Mouse (Mus musculus) embryonic facial prominence, embryonic 12.5 days (tissue): ENCODE measurements at regions not wholly inside any gene's neighbourhood (a gene's known extent, or its start where the extent isn't known, plus 50 kb on each side); places are given as distances from the start of the nearest gene placed in this dataset.
A peak's percentile ranks its signal among the peaks of the same experiment; 100 is the strongest.

Experiments used
- ATAC-seq: fragments of 200-750 bp; cut with Nextera tagmentation; 2 replicates; pipeline ENCODE4 v1.8.0; 2017; ENCODE audit not compliant: insufficient number of reproducible peaks, insufficient read depth, low FRiP score, low TSS enrichment
- H3K27ac ChIP-seq: fragments of 300-500 bp; sonication (generic); 2 replicates; pipeline ENCODE4 v1.5.1; 2016; ENCODE audit warnings: mild to moderate bottlenecking
- H3K27me3 ChIP-seq: fragments of 300-500 bp; sonication (generic); 2 replicates; pipeline ENCODE4 v1.6.1; 2016; ENCODE audit warnings: mild to moderate bottlenecking, moderate library complexity
- H3K36me3 ChIP-seq: fragments of 300-500 bp; sonication (generic); 2 replicates; pipeline ENCODE4 v1.6.1; 2016; ENCODE audit warnings: mild to moderate bottlenecking
- H3K4me1 ChIP-seq: fragments of 300-500 bp; sonication (generic); 2 replicates; pipeline ENCODE4 v1.6.1; 2016
- H3K4me2 ChIP-seq: fragments of 300-500 bp; sonication (generic); replicated peaks from 2 replicates; pipeline ENCODE4 v1.6.1; 2016; ENCODE audit warnings: mild to moderate bottlenecking, moderate library complexity
- H3K4me3 ChIP-seq: fragments of 300-500 bp; sonication (generic); 2 replicates; pipeline ENCODE4 v1.5.1; 2016; ENCODE audit warnings: mild to moderate bottlenecking
- H3K9ac ChIP-seq: fragments of 300-500 bp; sonication (generic); 2 replicates; pipeline ENCODE4 v1.6.1; 2016; ENCODE audit warnings: mild to moderate bottlenecking, moderate library complexity
- H3K9me3 ChIP-seq: fragments of 300-500 bp; sonication (generic); 2 replicates; pipeline ENCODE4 v1.6.1; 2016; ENCODE audit warnings: mild to moderate bottlenecking, moderate library complexity
- WGBS: fragments of 180-500 bp; shearing (Covaris S2); methylation state at CpG from one replicate; pipeline ENCODE4 v1.1.7; 2016; 5-methylcytosine and 5-hydroxymethylcytosine counted together

DNA sequence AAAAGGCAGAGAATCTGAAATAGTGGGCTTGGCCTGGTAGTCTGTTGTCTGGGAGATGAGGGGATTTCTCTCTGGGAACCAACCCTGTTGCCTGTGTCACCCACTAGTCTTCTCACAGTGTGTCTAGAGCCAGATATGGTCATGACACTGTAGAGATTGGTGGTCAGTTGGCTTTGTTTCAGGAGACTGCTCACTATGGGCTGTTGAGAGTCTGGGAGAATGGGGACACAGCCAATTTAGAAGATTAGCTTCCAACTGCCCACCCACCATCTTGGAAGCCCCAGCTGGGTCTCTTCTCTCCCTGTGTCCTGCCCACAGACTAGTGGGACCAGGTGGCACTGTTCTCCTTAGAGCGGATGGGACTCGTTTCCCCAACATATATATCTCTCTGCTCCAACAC lies 320.4 kb downstream of the Fgf9 start:
- H3K9ac ChIP-seq = no peak overlapping the region
- no peaks in the 10 kb centered on the region for H3K27me3 ChIP-seq
- H3K4me1 ChIP-seq = 0 out of 2 replicates have a peak, but pooled peaks cover 9% of the 10 kb centered on the region
- no peak for ATAC-seq
- H3K36me3 ChIP-seq = no peaks in the 10 kb centered on the region
- H3K4me2 ChIP-seq = no peak overlapping the region
- H3K9me3 ChIP-seq = no peaks in the 10 kb centered on the region
- no peak overlapping the region for H3K4me3 ChIP-seq
- no peak overlapping the region for H3K27ac ChIP-seq
- WGBS = 84% methylated on average over 2 of the region's 2 CpGs

GRCm38 (mm10) chr14:58387348-58388000 lies 317.1 kb downstream of the Fgf9 start:
- Histone ChIP-seq H3K4me1 (0 out of 2 replicates have a peak, but pooled peaks cover 9% of the 10 kb centered on the region), H3K27ac (no peak overlapping the region), H3K4me3 (no peak overlapping the region), H3K4me2 (no peak overlapping the region), H3K9ac (no peak overlapping the region), H3K36me3 (no peaks in the 10 kb centered on the region), H3K9me3 (no peaks in the 10 kb centered on the region), H3K27me3 (no peaks in the 10 kb centered on the region)
- ATAC-seq = no peak
- 78% methylated on average over 9 of the region's 9 CpGs for WGBS

GRCm38 (mm10) chr14:58375056-58375455 lies 304.7 kb downstream of the Fgf9 start:
- Histone ChIP-seq H3K4me2 (no peak overlapping the region), H3K4me1 (no peaks in the 10 kb centered on the region), H3K9ac (no peak overlapping the region), H3K36me3 (no peaks in the 10 kb centered on the region), H3K9me3 (0 out of 2 replicates have a peak, but pooled peaks cover 4% of the 10 kb centered on the region), H3K27me3 (no peaks in the 10 kb centered on the region), H3K4me3 (no peak overlapping the region), H3K27ac (no peak overlapping the region)
- no peak for ATAC-seq

DNA sequence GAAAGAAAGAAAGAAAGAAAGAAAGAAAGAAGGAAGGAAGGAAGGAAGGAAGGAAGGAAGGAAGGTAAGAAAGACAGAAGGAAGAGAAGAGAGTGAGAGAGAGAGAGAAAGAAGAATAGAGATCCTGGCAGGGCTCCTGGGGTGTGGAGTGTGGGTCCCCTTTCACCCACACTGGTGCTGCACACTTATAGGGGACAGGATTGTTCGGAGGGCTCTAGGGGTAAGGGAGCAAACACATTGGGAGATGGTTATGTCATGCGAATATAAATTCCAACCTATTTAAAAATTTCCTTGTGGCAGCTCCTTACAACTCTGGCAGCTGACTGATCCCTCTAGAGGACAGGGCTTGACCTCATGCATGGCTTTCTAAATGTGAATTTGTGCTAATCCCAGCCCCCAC lies 286.5 kb downstream of the Fgf9 start:
- H3K27me3 ChIP-seq = no peaks in the 10 kb centered on the region
- H3K4me1 ChIP-seq = no peaks in the 10 kb centered on the region
- no peak overlapping the region for H3K4me2 ChIP-seq
- no peak for ATAC-seq
- no peak overlapping the region for H3K9ac ChIP-seq
- H3K36me3 ChIP-seq = no peaks in the 10 kb centered on the region
- H3K4me3 ChIP-seq = no peak overlapping the region
- no peak overlapping the region for H3K27ac ChIP-seq
- no peaks in the 10 kb centered on the region for H3K9me3 ChIP-seq
- 74% methylated on average over 2 of the region's 2 CpGs for WGBS

GRCm38 (mm10) chr14:58352986-58353385 lies 282.6 kb downstream of the Fgf9 start:
- H3K4me3 ChIP-seq = no peak overlapping the region
- H3K4me2 ChIP-seq = no peak overlapping the region
- H3K36me3 ChIP-seq = no peaks in the 10 kb centered on the region
- H3K27me3 ChIP-seq = no peaks in the 10 kb centered on the region
- no peak overlapping the region for H3K9ac ChIP-seq
- ATAC-seq = no peak
- no peaks in the 10 kb centered on the region for H3K9me3 ChIP-seq
- no peaks in the 10 kb centered on the region for H3K4me1 ChIP-seq
- H3K27ac ChIP-seq = no peak overlapping the region

GRCm38 (mm10) chr14:58336148-58336547 lies 265.8 kb downstream of the Fgf9 start:
- 89% methylated on average over 14 of the region's 14 CpGs for WGBS
- Histone ChIP-seq H3K9me3 (no peaks in the 10 kb centered on the region), H3K27me3 (no peaks in the 10 kb centered on the region), H3K27ac (no peak overlapping the region), H3K4me3 (no peak overlapping the region), H3K4me2 (no peak overlapping the region), H3K36me3 (no peaks in the 10 kb centered on the region), H3K9ac (no peak overlapping the region), H3K4me1 (no peaks in the 10 kb centered on the region)
- ATAC-seq = no peak

DNA sequence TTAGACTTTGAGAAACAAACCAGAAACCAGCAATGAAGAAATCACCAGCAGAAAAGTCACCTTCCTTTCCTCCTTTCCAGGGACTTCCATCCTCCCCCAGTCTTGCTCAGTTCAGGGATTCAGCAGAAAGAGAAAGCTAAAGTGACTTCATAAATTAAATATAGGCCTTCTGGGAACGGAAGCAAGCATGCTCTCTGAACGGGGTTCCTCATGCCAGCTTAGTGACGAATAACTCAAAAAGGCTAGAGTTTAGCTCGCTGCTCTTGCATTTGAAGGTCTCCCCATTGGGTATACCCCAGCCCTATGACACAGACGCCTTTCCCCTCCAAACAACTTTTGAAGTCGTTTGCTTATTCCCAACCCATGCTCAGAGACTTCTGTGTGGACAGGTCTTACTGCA lies 252.8 kb downstream of the Fgf9 start:
- H3K4me1 ChIP-seq = peaks cover 4% of the 10 kb centered on the region; the same call in 1 of the 2 replicates

DNA sequence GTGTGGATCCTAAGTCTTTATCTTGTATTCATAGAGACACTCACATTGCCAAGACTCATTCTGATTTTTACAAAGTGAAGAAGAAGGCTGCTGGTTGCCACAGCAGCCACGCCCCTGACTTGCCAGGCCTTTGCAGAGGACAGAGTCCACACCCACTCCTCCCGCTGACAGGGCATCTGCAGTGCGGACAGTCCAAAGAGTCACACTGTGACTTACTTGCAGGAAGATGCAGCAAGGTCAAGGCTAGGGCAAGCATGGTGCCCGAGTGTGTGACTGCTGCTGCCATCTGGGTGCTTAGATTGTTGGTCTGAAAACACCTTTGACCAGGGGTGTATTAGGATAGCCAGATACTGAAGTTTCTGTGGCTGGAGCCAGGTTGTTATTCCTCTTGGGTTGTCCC lies 252.1 kb downstream of the Fgf9 start:
- no peaks in the 10 kb centered on the region for H3K36me3 ChIP-seq
- H3K9ac ChIP-seq = no peak overlapping the region
- no peak overlapping the region for H3K27ac ChIP-seq
- WGBS = 78% methylated on average over 4 of the region's 4 CpGs
- no peak for ATAC-seq
- no peak overlapping the region for H3K4me3 ChIP-seq
- H3K9me3 ChIP-seq = no peaks in the 10 kb centered on the region
- no peak overlapping the region for H3K4me2 ChIP-seq
- H3K4me1 ChIP-seq = peaks cover 4% of the 10 kb centered on the region; the same call in 1 of the 2 replicates
- H3K27me3 ChIP-seq = no peaks in the 10 kb centered on the region

More for the DNA sequence above, 252.8 kb downstream of the Fgf9 start:
- Histone ChIP-seq H3K27me3 (no peaks in the 10 kb centered on the region), H3K4me3 (no peak overlapping the region), H3K9ac (no peak overlapping the region), H3K36me3 (no peaks in the 10 kb centered on the region), H3K27ac (no peak overlapping the region), H3K9me3 (no peaks in the 10 kb centered on the region), H3K4me2 (no peak overlapping the region)
- ATAC-seq = no peak
- WGBS = 87% methylated on average over 6 of the region's 6 CpGs

DNA sequence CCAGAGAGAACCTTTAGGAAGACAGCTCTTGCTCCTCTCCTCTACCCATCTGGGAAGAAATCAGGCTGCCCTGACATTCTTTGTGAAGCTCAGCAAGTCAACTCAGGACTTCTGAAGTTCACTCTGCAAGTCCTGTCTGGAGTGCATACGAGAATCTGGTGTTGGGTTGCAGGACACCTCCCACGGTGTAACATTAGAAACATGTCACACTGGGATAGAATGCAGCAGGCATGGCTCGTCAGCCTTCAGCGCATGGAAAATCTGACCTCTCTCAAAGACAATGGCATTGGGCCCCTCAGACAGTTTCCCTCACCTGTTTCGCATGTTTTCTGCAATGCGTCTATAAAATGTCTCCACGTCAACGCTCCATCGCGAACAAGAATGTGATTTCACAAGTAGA lies 251.5 kb downstream of the Fgf9 start:
- peaks cover 9% of the 10 kb centered on the region for H3K4me1 ChIP-seq
- H3K36me3 ChIP-seq = no peaks in the 10 kb centered on the region
- 72% methylated on average over 10 of the region's 10 CpGs for WGBS
- H3K9ac ChIP-seq = no peak overlapping the region
- no peak for ATAC-seq
- no peaks in the 10 kb centered on the region for H3K27me3 ChIP-seq
- H3K4me3 ChIP-seq = no peak overlapping the region
- no peak overlapping the region for H3K4me2 ChIP-seq
- no peak overlapping the region for H3K27ac ChIP-seq
- H3K9me3 ChIP-seq = no peaks in the 10 kb centered on the region

DNA sequence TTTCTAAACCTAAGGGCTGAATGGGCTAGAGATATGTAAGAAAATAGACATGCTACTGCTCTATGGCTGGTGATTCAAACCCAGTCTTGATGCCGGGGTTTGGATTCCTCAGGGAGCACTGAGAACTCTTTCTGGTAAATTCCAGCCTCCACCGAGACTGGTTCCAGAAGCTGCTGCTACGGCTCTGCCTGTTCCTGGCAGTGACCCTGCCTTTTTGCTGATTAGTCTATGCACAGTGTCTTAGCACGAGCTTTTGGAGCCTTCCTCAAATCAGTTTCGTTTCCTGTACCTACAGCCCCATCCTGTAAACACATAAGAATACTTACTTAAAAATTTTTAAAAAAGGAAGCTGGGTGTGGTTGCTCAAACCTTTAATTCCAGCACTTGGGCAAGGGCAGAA lies 250.9 kb downstream of the Fgf9 start:
- 81% methylated on average over 5 of the region's 5 CpGs for WGBS
- no peak overlapping the region for H3K9ac ChIP-seq
- no peak overlapping the region for H3K27ac ChIP-seq
- H3K4me2 ChIP-seq = no peak overlapping the region
- no peaks in the 10 kb centered on the region for H3K27me3 ChIP-seq
- peaks cover 10% of the 10 kb centered on the region for H3K4me1 ChIP-seq
- H3K36me3 ChIP-seq = no peaks in the 10 kb centered on the region
- ATAC-seq = no peak
- no peaks in the 10 kb centered on the region for H3K9me3 ChIP-seq
- H3K4me3 ChIP-seq = no peak overlapping the region

DNA sequence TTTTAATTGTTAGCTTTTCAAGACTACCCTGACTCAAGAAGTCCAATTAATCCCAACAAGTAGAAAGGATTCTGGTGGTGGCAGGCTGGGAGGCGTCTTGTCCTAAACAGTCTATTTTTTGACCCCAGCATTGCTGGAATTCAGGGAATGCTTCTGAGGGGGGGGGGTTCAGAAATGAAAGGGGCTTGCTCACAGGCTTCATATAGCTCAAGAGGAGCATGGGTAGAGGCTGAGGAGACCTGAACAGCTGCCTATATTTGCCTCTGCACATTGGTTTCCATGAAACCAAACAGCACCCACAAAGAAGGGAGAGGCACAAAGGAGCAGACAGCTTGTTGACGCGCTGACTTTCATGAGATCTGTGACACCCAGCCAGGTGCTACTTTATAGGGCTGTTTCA lies 247.3 kb downstream of the Fgf9 start:
- no peak for ATAC-seq
- H3K36me3 ChIP-seq = no peaks in the 10 kb centered on the region
- H3K9me3 ChIP-seq = no peaks in the 10 kb centered on the region
- 76% methylated on average over 3 of the region's 3 CpGs for whole genome bisulfite sequencing
- H3K4me3 ChIP-seq = no peak overlapping the region
- no peak overlapping the region for H3K4me2 ChIP-seq
- H3K27ac ChIP-seq = no peak overlapping the region
- no peaks in the 10 kb centered on the region for H3K27me3 ChIP-seq
- peaks cover 14% of the 10 kb centered on the region for H3K4me1 ChIP-seq
- H3K9ac ChIP-seq = no peak overlapping the region

DNA sequence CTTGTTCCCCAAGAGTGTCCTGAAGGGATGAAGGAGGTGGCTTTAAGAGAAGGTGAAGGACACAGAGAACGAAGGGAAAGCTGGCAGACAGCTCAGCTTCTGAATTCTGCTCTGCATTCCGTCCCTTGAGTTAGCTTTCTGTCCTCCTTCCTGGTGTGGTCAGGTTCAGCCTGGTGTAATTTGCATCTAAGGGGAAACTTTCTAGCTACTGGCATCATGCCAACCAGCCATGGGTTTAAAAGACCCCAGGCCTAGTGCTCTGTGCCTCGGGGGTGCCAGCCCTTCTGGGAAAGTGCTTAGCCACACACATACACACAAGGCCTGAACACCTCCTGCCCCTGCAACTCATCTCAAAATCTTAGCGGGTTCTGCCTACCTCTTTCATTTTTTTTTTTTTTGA lies 246.9 kb downstream of the Fgf9 start:
- Histone ChIP-seq H3K4me3 (no peak overlapping the region), H3K27me3 (no peaks in the 10 kb centered on the region), H3K36me3 (no peaks in the 10 kb centered on the region), H3K27ac (0 out of 2 replicates have a peak overlapping the region, but pooled peaks have one; percentile 13), H3K4me2 (no peak overlapping the region), H3K4me1 (peaks cover 14% of the 10 kb centered on the region), H3K9ac (no peak overlapping the region), H3K9me3 (no peaks in the 10 kb centered on the region)
- ATAC-seq = peak; percentile 15; the same call in 1 of the 2 replicates
- 50% methylated on average over 4 of the region's 4 CpGs for WGBS
